Mouse (Mus musculus) layer of hippocampus, adult 9-10 months (tissue): ENCODE results near the gene Rgl1.
"Not testable (repeated sequence)": the region's sequence is repeated elsewhere in the genome, so short reads cannot be mapped to it uniquely, and the experiment has no call there.

Source experiments
- DNase-seq: peaks from one replicate; pipeline ENCODE4 v3.0.0; 2022; ENCODE audit warnings: low spot score

The Rgl1 gene

DNA sequence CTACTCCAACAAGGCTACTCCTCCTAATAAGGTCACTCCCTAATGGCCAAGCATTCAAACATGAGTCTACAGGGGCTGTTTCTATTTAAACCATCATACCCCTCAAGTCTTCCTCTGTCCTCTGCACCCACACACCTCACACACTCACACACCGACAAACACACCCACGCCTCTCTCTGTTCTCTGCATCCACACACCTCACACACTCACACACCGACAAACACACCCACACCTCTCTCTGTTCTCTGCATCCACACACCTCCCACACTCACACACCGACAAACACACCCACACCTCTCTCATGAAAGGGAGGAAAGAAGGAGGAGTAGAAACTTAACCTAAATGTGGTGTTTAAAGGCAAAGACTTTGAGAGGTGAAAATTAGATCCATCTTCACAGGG, 106.2 kb downstream of the Rgl1 start:
- no peak for DNase-seq

DNA sequence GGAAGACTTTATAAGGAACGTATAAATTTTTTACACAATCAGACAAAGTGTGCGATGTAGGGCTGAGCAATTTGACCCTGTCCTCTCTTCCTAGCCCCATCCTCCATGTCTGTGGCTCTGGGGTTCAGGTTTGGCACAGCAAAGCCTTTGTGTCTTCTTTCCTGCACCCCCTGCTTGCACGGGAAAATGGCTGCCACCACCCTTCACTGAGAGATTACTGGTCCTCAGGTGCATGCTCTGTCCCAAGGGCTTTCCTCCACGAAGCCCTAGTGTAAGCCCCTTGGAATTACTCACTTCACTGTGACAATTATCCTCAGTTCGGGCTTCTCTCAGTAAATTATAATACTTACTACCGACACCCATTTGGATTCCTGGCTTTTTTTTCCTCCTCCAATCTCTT, 109.5 kb downstream of the Rgl1 start:
- no peak for DNase-seq

DNA sequence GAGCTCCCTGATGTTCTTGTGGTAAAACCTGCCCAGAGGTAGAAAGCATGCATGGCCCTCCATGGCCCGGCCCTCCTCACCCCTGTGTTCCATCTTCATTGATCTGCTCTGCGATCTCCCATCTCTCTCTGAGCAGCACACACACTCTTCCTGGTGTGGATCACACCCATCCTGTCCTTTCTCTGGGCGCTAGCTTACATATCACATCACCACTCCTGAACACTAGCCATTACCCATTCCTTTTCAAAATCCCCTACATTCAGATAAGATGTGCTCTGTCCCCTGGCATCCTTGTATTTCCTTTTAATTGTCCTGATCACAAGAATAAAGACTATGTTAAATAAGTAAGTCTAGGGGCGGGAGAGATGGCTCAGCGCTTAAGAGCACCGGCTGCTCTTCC, 111.3 kb downstream of the Rgl1 start:
- DNase-seq: no peak

DNA sequence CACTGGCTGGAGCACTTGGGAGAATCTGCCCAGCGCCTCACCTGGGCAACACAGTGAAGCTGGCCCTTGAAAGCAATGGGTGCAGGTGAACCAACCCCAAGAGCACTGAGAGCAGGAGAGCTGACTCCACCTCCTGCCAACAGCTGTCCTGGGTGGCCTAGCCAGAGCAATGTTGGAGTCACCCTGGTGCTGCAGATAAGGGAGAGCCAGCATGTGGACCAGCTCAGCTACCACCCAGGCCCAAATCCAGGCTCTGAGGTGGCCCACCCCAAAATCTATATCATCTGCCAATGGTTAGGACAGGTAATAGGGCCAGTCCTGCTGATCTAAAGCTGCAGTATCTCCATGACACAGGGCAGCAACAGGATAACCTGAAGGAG, 114.7 kb downstream of the Rgl1 start:
- no peak for DNase-seq

DNA sequence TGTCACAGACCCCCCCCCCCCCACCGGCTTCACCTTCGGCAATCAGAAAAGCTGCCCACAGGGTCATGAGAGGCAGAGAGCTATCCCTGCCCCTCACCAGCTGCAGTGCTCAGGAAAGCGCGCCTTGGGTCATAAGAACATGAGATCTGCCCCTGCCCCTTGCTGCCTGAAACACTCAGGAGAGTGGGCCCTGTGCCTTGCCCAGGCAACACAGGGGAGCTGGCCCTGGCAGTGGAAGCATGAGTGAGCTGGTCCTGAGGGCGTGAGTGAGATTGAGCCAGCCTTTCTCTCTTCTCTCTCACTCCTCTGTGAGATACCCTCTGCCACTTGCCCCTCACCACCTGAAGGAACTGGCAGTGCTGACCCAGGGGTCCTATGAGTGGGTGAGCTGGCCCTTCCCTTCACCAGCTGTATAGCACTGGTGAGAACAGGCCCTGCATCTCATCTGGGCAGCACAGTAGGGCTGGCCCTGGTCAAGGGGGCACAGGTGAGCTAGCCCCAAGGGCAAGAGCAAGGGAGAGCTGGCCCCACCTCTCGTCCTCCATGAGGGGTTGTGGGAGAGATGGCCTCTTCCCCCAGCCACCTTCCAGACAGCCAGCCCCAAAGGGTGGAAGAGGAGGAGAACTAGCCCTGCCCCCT, 115.2 kb downstream of the Rgl1 start:
- DNase-seq: no peak

DNA sequence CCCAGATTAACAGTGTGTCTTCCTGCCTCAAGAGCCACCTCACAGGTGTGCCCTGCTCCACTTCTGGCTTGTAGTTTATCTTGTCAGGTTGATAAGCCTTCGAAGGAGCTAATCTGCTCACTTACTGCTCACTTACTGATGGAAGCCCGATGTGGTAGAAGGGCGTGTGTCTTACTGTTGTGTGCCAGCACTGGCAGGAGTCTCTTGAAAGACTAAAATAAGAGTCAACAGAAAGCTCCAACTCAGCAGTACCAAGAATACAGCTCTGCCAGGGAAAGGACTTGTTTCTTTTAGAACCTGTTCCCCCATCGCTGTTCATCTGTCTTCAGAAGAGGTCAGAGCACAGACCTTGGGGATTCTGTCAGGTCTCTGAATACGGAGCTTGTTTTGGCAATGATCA, 118.1 kb downstream of the Rgl1 start:
- DNase-seq: no peak

DNA sequence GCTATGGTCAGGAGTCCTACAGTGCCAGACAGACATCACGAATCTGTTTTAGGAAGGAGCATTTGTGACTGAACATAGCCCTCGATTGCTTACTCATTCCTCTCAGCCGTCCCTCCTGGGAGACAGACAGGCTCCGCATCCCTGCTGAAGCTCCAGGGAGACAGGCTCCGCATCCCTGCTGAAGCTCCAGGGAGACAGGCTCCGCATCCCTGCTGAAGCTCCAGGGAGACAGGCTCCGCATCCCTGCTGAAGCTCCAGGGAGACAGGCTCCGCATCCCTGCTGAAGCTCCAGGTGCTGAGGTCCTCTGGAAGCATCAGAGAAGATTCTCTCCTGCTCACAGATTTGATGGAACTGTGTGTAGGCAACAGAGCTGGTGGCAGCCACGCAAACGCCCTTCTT, 123.9 kb downstream of the Rgl1 start:
- DNase-seq: not testable (repeated sequence)

DNA sequence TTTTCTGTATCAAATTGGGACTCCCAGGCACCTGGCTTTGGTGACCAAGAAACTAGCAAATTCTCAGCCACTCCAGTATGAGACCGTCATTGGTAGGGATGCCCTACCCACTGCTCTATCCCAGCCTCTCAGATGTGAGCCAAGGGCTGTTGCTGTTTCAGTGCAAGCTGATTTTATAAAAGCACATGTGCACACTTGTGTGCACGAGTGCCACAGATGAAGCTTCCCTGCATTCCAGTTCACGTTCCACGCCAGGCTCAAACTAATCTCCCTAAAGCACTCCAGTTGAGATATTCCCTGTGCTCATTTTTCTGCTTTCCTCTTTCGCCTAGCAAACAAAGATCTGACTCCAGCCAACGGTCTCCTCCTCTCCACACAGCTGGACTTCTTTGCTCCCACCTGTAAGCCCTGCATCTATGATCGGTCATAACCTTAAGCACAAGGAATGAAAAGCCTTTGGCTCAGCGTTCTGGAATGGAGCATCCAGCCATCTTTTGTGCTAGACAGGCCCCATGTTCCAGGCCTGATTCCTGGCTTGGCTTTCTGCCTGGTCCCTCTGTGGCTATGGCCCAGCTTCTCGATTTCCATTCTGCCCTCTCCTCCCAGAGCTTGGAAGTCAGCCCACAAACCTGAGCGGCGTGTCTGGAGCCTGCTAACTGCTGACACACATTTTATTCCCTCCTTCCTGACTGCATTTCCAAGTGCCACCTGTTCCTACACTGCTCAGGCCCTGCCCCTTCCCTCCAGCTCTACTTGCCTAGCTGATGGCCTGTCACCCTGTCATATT, 125.8 kb downstream of the Rgl1 start:
- DNase-seq: peak; percentile 35

DNA sequence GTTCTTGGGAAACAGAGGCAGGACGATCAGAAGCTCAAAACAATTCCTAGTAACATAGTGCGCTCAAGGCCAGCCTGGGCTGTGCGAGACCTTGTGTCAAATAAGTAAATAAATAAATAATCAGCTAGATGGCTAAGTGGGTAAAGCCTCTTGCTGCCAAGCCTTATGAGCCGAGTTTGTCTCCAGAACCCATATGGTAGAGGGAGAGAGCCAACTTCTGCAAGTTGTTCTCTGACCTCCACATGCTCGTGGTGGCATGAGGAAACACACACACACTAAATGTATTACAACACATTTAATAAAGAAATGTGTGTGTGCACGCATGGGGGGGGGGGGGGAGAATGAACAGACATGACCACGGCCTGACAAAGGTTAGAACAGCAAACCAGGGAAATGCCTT, 126.8 kb downstream of the Rgl1 start:
- no peak for DNase-seq

DNA sequence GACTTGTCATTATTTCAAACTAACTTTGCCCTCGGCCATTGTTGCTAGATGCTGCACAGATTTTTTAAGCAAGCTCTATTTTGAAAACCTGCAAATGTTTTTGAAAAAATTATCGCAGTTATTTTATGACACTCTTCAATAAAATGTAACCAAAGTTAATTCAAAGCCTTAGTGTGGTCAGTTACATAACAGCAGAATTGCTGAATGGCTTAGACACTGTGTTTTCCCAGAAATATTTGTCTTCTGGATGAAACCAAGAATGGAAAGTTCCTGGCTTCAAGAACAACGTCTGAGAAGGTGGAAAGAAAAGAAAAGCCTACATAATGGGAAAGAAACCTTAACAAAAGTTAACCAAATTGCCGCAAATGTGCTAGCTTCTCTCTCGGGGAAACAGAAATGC, 131.5 kb downstream of the Rgl1 start:
- no peak for DNase-seq

DNA sequence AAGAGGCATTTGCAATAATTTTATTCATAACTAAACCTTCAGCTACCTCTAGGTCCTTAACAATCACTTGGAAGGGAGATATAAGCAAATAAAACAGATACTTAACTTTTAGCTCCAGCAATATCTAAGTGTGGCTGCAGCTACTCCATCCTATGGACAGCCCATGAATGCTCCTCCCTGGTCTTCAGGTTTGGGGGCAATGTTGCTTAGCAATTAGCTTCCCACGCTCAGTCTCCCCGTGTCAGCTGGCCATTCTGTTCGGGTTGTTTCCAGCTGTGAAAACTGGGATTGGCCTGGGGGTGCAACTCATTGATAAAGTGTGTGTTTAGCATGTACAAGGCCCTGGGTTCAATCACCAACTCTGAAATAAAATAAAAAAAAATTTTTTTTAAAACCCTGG, 136.4 kb downstream of the Rgl1 start:
- DNase-seq: no peak

DNA sequence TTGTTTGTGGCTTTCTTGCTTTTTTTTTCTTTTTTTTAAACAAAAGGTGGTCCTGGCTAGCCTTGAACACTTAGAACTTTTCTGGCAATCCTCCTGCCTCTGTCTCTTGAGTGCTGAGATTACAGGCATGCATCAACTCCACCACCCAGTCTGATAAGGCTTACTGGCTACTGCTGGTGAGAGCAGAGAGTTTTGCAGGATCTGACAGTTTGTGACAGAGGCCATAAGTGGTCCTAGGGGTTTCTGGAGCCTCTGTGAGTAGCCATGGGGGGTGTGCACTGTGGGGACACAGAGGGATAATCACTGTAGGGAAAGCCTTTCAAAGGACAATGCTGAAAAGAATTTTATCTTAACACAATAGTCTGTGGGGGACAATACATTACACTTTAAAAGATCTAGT, 140.5 kb downstream of the Rgl1 start:
- no peak for DNase-seq

DNA sequence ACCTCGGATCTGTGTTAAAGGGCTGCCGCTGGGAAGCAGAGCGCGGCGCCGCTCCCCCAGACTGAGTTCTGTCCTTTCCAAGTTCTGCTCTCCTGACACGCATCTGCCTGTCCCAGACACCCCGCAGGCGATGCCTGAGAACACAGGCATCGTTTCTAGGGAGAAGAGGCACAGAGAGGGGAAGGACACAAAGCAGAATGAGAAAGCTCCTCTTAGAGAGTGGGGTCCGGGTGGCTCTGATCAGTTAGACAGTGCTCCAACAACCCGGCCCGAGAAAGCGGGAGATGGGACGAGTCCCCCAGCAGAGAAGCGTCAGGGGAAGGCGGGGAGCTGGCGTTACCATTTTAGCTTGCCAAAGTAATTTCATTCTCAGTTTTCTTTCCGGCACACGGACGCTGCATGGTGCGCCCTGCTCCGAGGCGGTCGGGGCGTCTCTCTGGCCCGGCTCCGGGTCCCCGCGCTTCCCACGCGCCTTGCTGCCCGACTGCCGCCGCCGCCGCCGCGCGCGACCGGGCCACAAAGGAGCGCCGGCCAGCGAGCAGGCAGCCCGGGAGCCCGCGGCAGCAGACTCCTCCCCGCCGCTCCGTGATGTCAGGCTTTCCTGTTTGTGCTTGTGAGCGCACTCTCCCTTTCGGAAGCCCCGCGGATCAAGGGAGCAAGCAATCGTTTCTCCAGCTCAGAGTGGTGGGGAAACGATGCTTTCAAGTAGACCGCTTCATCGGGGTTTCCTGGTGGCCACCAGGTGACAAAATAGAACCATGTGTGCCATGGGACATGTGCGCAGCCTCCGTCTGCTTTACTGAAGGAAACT, 141.3 kb downstream of the Rgl1 start:
- no peak for DNase-seq

DNA sequence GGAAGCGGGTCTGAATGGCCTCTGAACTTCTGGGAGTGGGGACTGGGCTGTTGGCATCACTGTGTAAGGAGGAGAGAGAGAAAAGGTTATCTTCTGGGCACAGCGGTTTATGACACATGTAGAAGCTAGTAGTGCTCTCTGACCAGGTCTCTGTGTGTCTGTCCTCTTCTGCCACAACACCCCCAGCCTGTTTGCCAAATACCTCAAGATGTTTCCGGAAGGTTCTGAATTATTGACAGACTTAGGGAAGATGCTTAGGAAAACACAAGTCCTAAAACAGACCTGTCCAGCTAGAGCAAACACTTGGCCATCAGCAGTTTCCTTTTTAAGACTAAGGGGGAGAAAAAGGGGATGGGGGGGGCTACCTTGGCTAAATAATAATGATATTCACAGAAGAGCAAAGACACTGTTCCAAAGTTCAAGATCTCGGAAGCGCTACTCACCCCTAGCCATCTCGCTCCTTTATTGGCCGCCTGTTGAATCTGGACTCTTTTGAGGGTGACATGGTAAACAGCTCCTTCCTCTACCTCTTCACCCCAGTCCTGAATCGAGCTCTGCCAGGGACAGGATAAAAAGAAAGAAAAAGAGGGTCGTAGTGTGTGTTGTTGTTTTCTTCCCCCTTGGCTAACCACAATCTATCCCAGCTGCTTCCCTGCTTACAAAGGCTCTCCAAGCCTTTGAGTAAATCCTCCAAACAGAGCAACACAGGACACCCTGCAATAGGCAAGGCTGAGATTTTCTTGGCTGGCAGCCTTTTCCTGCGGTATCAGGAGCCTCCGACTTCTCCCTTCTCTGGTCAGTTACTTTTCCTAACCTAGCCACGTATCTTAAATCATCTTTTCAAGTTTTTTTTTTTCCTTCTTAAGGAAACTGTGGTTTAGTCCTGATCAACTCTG, 142.5 kb downstream of the Rgl1 start:
- no peak for DNase-seq

DNA sequence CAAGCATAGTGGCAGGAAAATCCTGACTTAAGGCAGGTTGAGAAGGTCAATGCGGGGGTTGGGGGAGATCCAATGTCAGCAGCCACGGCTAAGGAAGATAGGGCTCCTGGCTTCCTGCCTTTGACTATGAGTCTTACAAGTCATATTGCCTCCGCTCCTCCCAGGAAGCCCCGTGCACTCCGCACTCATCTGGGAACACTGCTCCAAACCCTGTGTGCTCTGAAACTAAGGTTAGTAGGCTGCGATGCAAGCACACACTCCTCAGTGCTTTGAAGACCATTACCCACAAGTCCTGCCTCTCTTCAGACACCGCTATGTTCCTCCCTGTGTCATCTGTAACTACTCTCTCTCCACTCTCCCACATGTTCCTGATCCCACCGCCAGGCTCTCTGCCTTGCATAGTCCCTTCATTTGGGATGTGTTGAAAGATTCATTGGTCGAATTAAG, 143.4 kb downstream of the Rgl1 start:
- DNase-seq: no peak

DNA sequence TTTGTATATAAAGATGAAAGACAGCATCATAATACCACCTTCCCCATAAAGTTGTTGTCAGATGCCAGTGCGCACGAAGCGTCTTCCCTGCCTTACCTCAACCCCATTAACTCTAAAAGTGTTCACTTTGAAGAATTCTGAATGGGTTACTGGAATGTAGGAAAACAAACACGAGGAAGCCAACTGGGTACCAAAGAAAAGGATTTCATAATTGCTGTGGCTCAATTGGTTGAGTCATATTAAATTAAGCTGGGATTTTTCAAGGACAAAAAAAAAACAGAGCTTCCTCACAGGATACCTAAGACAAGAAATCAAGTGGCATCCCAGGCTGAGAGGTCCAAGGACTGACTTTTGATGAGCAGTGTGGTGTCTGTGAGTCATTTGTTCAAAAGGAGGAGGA, 144.5 kb downstream of the Rgl1 start:
- no peak for DNase-seq

DNA sequence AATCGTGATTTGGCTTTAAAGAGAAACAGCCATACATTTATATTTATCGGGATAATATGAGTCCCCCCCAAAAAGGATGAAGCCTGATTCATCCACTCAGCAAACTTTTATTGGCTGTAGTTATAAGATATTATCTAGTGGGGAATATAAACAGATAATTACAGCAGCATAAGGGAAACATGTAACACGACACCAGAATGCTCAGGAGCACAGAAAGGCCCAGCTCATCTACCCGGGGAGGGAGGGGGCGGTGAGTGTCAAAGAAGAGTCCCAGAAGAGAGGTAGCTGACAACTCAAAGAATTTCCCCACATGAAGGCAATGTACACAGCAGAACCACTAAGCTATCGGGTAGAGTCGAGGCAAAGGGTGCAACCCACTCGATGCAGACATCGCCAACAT, 146.8 kb downstream of the Rgl1 start:
- no peak for DNase-seq

DNA sequence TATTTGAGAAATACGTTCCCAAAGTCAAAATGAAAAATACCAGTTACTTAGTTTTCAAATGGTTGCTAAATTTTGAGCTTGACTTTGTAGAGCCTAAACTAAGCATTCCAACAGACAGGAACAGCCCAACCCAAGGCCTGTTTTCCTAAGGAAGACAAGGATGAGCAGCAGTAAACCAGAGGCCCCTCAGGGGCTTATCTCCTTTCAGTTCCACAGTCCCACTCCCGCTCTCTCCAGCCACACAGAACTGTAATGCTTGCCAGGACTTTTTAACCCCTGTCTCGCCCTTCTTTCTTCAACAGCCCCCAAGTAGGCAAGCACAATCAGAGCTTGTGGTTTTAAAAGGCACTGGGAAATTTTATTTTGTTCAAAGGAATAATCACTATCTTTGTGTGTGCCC, 147.3 kb downstream of the Rgl1 start:
- no peak for DNase-seq

DNA sequence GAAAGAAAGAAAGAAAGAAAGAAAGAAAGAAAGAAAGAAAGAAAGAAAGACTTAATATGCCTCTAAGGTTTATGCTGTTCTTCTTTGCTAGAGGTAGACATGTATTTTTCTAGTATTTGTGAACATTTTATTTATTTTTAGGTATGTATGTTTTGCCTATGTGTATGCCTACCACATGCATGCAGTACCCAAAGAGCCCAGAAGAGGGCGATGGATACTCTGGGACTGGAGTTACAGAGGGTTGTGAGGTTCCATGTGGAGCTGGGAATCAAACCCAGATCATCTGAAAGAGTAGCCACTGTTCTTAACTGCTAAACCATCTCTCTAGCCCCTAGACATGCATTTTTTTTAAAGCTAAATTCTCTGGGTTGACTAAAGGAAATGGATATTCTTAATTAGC, 147.8 kb downstream of the Rgl1 start:
- DNase-seq: no peak

DNA sequence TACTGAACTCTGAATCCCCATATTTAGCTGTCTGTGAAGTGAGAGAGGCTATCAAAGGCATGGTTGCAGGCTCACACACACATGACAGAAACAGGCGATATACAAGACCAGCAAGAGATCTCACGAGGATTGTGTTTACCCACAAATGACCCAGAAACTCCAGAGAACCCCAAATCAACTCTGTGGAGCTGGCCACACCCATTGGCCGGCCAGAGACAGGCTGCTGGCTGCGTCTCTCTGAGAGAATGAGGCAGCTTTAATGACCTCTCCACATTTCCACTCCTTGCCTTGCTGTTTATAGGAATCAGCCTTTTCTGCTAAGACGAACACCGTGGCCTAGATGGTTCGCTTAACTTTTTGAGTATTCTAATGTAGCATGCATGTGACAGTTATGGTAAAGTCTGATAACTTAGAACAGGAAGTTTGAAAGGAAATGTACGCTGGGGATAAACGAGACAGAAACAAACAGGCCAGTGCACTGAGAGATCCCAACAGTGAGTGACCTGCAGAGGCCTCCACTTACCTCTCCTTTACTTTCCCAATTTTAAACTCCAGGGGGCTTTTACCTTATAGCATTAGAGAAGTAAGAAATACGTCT, 148.3 kb downstream of the Rgl1 start:
- DNase-seq: no peak

DNA sequence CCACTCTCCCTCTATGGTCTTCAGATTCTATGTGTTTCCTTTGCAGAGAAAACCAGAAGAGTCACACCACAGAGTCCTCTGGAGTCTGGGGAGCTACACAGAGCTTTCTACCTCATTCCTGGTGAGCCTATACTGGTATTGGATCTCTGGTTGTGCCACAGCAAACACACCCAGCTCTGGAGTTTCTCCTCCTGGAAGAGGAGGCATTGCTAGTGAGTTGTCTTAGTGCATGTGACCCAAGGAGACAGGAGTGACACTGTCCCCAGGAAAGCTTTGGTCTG, 149.4 kb downstream of the Rgl1 start:
- no peak for DNase-seq
